Mouse (Mus musculus) hindbrain, postnatal 0 days (tissue): ENCODE results near the gene Hdac9. TPM values are rescaled to one million over a fixed set of nuclear protein-coding genes. Genes with fewer than 3 reads are reported as not detected.
A peak's percentile ranks its signal among the peaks of the same experiment; 100 is the strongest.

Experiments
- ATAC-seq: fragments of 200-750 bp; cut with Nextera tagmentation; 2 replicates; pipeline ENCODE4 v1.8.0; 2017; ENCODE audit warnings: mild to moderate bottlenecking, moderate TSS enrichment, moderate library complexity
- DNase-seq: peaks from one replicate; pipeline ENCODE4 v3.0.0-alpha.2; 2015; ENCODE audit warnings: low spot score
- H3K27ac ChIP-seq: fragments of 300-500 bp; sonication (generic); 2 replicates; pipeline ENCODE4 v1.5.1; 2014; ENCODE audit warnings: mild to moderate bottlenecking
- H3K27me3 ChIP-seq: fragments of 300-500 bp; sonication (generic); 2 replicates; pipeline ENCODE4 v1.6.1; 2014; ENCODE audit warnings: low read length, mixed read lengths; ENCODE audit not compliant: insufficient read depth
- H3K36me3 ChIP-seq: fragments of 300-500 bp; sonication (generic); 2 replicates; pipeline ENCODE4 v1.6.1; 2014; ENCODE audit warnings: low read length, mixed read lengths; ENCODE audit not compliant: insufficient read depth
- H3K4me1 ChIP-seq: fragments of 300-500 bp; sonication (generic); 2 replicates; pipeline ENCODE4 v1.6.1; 2014; ENCODE audit warnings: antibody characterized with exemption, low read length, mixed read lengths; ENCODE audit not compliant: insufficient read depth
- H3K4me2 ChIP-seq: fragments of 300-500 bp; sonication (generic); 2 replicates; pipeline ENCODE4 v1.6.1; 2014; ENCODE audit warnings: low read depth, mild to moderate bottlenecking, low read length, moderate library complexity, mixed read lengths
- H3K4me3 ChIP-seq: fragments of 300-500 bp; sonication (generic); 2 replicates; pipeline ENCODE4 v1.5.1; 2014; ENCODE audit warnings: low read length
- H3K9ac ChIP-seq: fragments of 300-500 bp; sonication (generic); replicated peaks from 2 replicates; pipeline ENCODE4 v1.6.1; 2014; ENCODE audit warnings: mild to moderate bottlenecking, low read length, moderate library complexity, mixed read lengths
- H3K9me3 ChIP-seq: fragments of 300-500 bp; sonication (generic); 2 replicates; pipeline ENCODE4 v1.6.1; 2016; ENCODE audit warnings: low read length, mixed read lengths
- CTCF ChIP-seq: IDR thresholded peaks from 2 replicates; pipeline ENCODE4 v1.5.1; 2016; ENCODE audit warnings: antibody characterized with exemption, control low read depth, low read depth
- WGBS: fragments of 180-500 bp; shearing (Covaris S2); extraction: QIAGEN DNeasy Blood & Tissue Kit; methylation state at CpG from one replicate; pipeline ENCODE4 v1.1.7; 2014; 5-methylcytosine and 5-hydroxymethylcytosine counted together
- polyA plus RNA-seq: library from polyadenylated mRNA; unstranded; fragments of >200 nt; fragmentation: Nextera tagmentation; extraction: Ambion mirVana; gene quantifications from 2 replicates; pipeline ENCODE4 v1.2.1, GENCODE M21; 2015
- total RNA-seq: library from RNA; depleted of rRNA; stranded (reverse); fragments of >200 nt; gene quantifications from 2 replicates; pipeline ENCODE4 v1.2.3, GENCODE M21; 2014; rRNA removed

Hdac9 gene
- total RNA-seq (11.8 and 14.8 TPM in 2 replicates), polyA plus RNA-seq (11.4 and 12.2 TPM in 2 replicates)

- Histone ChIP-seq H3K27ac (no peak within 1 kb of the TSS), H3K27me3 (no peaks in the 10 kb centered on the region), H3K4me1 (no peaks in the 10 kb centered on the region), H3K4me3 (no peak within 1 kb of the TSS), H3K9ac (no peak within 1 kb of the TSS), H3K9me3 (no peaks in the 10 kb centered on the region), H3K36me3 (no peaks in the 10 kb centered on the region), H3K4me2 (no peak within 1 kb of the TSS)
- TF ChIP-seq CTCF, result no peak
- DNase-seq, result no peak
- ATAC-seq, result no peak
- WGBS, result 51% methylated on average over 1 of the region's 1 CpGs
These were observed at the start of gene Hdac9 for GRCm38 (mm10) chr12:34916995-34917394. Hdac9 (minus strand) TSS chr12:34917095.

- no peak for ATAC-seq
- H3K9me3 ChIP-seq, result no peaks in the 10 kb centered on the region
- no peak overlapping the region for H3K4me3 ChIP-seq
- H3K36me3 ChIP-seq, result no peaks in the 10 kb centered on the region
- WGBS, result 88% methylated on average over 6 of the region's 6 CpGs
- H3K9ac ChIP-seq, result no peak overlapping the region
- no peak overlapping the region for H3K27ac ChIP-seq
- H3K4me2 ChIP-seq, result no peak overlapping the region
- H3K27me3 ChIP-seq, result no peaks in the 10 kb centered on the region
- DNase-seq, result no peak
- H3K4me1 ChIP-seq, result no peaks in the 10 kb centered on the region
- TF ChIP-seq CTCF, result no peak
These were observed 32.3 kb upstream of the Hdac9 start for GRCm38 (mm10) chr12:34949066-34949706.

- TF ChIP-seq CTCF, result peak; percentile 37
- H3K9ac ChIP-seq, result no peak overlapping the region
- H3K27ac ChIP-seq, result no peak overlapping the region
- no peak overlapping the region for H3K4me3 ChIP-seq
- no peak overlapping the region for H3K4me2 ChIP-seq
- 100% methylated on average over 1 of the region's 1 CpGs for WGBS
- ATAC-seq (no peak), DNase-seq (peak; percentile 13)
- H3K27me3 ChIP-seq, result no peaks in the 10 kb centered on the region
- H3K4me1 ChIP-seq, result no peaks in the 10 kb centered on the region
- no peaks in the 10 kb centered on the region for H3K36me3 ChIP-seq
- no peaks in the 10 kb centered on the region for H3K9me3 ChIP-seq
These were observed 21.0 kb upstream of the Hdac9 start for GRCm38 (mm10) chr12:34937918-34938317.

DNA sequence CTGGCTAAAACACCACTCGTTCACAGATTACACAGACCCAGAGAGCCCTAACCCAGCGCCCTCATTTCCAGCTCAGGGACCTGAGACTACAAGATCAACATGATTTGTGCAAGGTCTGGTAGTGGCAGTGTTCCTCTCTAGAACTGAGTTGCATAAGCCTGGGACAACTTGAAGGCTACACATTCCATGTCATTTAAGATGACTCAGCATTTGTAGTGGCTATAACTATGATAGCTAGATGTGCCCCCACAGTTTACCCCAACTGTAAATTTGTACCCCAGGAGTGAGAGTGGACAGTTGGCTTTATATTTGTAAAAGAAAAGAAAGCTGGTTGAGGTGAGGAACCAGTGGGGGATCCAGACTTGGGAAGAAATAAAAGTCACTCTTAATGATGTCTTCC, 8.9 kb downstream of the Hdac9 start:
- TF ChIP-seq CTCF, result no peak
- Histone ChIP-seq H3K9me3 (no peaks in the 10 kb centered on the region), H3K27me3 (peaks cover 3% of the 10 kb centered on the region), H3K9ac (no peak overlapping the region), H3K27ac (no peak overlapping the region), H3K36me3 (no peaks in the 10 kb centered on the region), H3K4me3 (peak overlapping the region; percentile 78), H3K4me2 (peak overlapping the region; percentile 89), H3K4me1 (no peaks in the 10 kb centered on the region)
- ATAC-seq (no peak), DNase-seq (no peak)
- 63% methylated on average over 2 of the region's 2 CpGs for WGBS

- peak overlapping the region; percentile 71 for H3K9ac ChIP-seq
- no peaks in the 10 kb centered on the region for H3K36me3 ChIP-seq
- no peaks in the 10 kb centered on the region for H3K9me3 ChIP-seq
- peaks cover 3% of the 10 kb centered on the region for H3K27me3 ChIP-seq
- peak overlapping the region; percentile 78 for H3K4me3 ChIP-seq
- no peaks in the 10 kb centered on the region for H3K4me1 ChIP-seq
- DNase-seq, result peak; percentile 75
- ATAC-seq, result peak; percentile 62
- H3K4me2 ChIP-seq, result peak overlapping the region; percentile 89
- peak; percentile 53 for TF ChIP-seq CTCF
- H3K27ac ChIP-seq, result peak overlapping the region; percentile 69; the same call in 1 of the 2 replicates
- 3% methylated on average over 10 of the region's 10 CpGs for WGBS
These were observed 9.4 kb downstream of the Hdac9 start for GRCm38 (mm10) chr12:34907506-34907850.

DNA sequence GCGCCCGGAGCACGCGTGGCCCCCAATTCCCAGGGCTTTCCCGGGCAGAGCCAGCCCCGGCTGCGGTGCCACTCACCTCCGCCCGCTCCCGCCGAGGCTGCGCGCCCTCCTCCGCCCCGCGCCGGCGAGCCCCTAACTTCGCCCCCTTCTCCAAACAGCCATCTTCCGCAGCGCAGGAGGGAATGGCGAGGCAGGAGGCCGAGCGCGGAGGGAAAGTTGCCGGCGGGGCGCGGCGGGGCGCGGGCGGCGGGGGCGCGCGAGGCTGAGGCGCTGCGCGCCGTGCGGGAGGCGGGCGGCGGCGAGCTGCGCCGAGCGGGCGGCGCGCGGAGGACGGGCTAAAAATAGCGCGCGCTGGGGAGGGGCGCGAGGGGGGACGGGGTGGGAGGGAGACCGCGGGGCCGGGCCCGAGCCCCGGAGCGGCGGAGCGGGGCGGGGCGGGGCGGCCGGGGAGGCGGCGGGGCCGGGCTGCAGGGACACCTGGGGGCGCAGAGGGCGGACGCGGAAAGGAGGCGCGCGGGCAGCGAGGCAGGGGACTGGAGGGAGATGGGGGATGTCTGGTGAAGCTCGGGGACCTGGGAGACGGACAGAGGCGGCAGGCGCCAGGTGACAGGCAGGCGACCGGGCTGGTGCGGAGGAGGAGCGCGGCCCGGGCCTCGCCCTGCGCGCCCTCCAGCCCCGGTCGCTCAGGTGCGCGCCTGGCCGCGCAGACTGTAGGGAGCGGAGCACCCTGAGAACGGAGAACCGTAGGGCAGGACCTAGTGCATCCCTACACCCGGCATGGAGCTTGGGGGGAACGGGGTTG, 10.0 kb downstream of the Hdac9 start:
- WGBS, result under 1% methylated on average over 81 of the region's 107 CpGs

DNA sequence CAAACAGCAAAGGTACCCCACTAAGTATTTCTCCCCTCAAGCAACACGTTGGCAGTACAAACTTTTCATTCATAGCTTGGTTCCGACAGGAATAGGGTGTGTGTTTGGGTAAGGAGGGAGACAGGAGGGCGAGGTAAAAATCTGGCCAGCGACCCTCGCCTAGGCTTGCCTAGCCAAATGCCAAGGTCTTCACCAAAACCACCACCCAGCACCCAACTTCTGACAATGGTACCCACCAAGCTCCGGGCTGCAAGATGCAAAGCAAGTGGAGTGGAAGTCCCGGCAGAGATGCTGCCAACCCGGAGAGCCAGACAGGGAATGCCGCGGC, 10.6 kb downstream of the Hdac9 start:
- Histone ChIP-seq H3K9me3 (no peaks in the 10 kb centered on the region), H3K27me3 (peaks cover 3% of the 10 kb centered on the region), H3K4me1 (no peaks in the 10 kb centered on the region), H3K4me2 (peak overlapping the region; percentile 89), H3K27ac (peak overlapping the region; percentile 69; the same call in 1 of the 2 replicates), H3K9ac (peak overlapping the region; percentile 71), H3K36me3 (no peaks in the 10 kb centered on the region), H3K4me3 (peak overlapping the region; percentile 78)
- ATAC-seq, result no peak
- TF ChIP-seq CTCF, result no peak
- 0% methylated on average over 10 of the region's 10 CpGs for WGBS
- DNase-seq, result no peak

More for the DNA sequence above, 10.0 kb downstream of the Hdac9 start:
- H3K4me1 ChIP-seq, result no peaks in the 10 kb centered on the region
- peak overlapping the region; percentile 69 for H3K27ac ChIP-seq
- peaks cover 3% of the 10 kb centered on the region for H3K27me3 ChIP-seq
- TF ChIP-seq CTCF, result no peak
- peak overlapping the region; percentile 89 for H3K4me2 ChIP-seq
- no peaks in the 10 kb centered on the region for H3K36me3 ChIP-seq
- ATAC-seq (peak; percentile 90), DNase-seq (peak; percentile 78)
- peak overlapping the region; percentile 78 for H3K4me3 ChIP-seq
- no peaks in the 10 kb centered on the region for H3K9me3 ChIP-seq
- peak overlapping the region; percentile 71 for H3K9ac ChIP-seq
